Mouse (Mus musculus) cerebellum, adult 8-10 months (tissue): ENCODE measurements around the gene Tfcp2l1.
A peak's percentile ranks its signal among the peaks of the same experiment; 100 is the strongest.

ENCODE experiments used
- DNase-seq: peaks from one replicate; pipeline ENCODE4 v3.0.0; 2022

Gene Tfcp2l1

DNA sequence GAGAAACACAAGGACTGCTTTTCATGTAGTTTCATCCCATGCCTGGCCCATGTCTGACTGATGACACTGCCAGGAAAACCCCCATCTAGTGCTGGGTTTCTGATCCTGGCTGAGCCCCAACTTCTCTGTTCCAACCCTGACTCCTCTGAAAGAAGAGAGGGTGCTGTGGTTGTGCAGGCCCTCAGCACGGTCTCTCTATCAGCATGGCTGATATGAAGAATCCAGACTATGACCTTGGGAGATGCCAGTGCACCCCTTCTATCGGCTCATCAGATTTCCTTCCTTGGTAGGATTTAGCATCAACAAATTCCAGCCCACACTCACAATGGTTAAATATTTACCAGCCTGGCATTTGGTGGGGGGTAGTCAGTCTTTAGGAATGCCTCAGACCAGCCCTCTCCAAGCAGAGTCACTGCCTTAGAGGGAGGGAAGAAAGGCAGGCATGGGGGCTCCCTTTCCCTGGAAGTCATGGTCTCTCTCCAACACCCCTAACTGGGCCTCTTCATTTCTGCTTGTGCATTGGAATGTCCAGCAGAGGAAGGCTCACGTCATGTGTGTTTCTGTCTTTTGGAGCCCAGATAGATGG, 33.2 kb downstream of the Tfcp2l1 start:
- DNase-seq, result no peak

DNA sequence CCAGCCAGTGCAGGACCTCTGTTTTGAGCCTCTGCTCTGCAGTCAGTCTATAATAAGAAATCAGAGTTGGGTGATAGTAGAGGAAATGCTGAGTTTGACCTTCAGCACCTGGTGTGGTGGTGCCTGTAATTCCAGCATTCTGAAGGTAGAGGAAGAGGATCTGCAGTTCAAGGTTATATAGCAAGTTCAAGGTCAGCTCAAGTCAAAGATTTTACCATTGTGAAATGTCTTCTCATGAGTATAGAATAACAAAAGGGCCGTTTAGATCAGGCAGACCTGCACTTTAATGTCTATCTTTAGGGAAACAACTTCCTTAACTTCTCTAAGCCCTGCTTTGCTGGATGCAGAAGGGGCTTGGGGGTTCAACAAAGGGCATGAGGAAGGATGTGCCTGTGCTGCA, 35.3 kb downstream of the Tfcp2l1 start:
- DNase-seq, result no peak

DNA sequence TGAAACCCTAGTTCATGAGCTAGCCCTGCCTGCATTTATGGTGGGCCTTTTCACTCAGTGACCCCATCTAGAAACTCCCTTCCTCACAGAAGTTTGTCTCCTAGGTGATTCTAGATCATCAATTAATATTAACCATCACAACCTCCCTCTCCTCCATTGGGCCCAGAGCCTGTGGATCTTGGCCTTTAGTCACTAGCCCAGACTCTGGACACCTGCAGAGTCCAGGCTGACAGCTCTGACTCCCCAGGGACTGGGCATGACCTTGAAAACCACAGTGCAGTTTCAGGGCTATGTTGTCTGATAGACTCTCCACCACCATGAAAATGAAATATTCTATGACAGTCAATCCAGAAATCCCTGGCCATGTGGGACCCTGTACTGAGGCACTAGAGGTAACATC, 39.8 kb downstream of the Tfcp2l1 start:
- DNase-seq, result no peak

DNA sequence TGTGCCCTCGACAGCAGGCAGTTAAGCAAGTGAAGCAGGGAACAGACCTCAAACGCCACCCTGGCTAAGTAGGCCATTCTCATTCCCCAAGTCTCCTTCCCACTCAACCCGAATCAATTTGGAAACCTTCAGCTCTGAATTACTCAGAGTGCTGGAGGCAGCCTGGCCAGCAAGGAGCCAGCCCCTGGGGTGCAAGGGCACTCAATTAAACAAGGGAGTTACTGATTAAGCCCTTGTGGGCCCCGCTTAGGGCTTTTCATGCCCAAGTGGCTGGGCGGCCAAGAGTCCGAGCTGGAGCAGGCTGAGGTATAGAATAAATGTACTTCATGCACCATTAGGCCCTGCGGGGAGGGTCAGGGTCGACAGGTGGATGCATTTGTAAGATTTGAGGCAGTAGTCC, 44.5 kb downstream of the Tfcp2l1 start:
- DNase-seq, result no peak

DNA sequence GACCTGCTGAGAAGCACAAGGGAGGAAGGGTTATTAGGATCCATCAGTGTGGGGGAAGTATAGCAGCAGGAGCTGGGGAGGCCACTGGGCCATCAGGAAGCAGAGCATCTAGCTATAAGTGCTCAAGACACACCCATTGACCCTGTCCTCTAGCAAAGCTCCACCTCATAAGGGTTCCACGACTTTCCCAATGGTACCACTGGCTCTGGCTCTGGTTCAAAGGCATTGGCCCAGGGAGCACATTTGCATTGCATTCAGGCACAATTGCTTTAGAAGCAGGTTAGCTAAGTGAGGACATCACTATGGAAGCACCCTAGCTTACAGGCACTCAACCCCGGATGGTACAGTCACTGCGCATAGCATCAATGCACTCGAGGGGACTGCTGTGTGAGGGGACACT, 46.4 kb downstream of the Tfcp2l1 start:
- DNase-seq, result no peak

DNA sequence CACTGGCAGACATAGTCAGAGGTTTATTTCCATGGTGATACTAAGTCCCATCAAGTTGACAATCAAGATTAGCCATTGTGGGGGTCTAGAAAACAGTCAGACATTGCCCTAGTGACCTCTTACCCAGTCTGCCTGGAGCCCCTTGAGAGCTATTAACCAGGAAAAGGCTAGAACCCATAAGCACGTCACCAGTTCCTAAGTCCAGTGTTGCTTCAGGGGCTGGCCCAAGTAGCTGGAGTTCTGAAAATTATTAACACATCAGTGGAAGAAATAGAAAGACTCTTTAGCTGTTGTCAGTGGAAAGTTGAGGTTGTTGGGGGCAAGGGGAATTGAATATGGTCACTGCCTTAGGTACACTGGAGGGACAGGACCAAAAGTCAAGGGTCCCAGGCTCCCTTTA, 54.2 kb downstream of the Tfcp2l1 start:
- no peak for DNase-seq

DNA sequence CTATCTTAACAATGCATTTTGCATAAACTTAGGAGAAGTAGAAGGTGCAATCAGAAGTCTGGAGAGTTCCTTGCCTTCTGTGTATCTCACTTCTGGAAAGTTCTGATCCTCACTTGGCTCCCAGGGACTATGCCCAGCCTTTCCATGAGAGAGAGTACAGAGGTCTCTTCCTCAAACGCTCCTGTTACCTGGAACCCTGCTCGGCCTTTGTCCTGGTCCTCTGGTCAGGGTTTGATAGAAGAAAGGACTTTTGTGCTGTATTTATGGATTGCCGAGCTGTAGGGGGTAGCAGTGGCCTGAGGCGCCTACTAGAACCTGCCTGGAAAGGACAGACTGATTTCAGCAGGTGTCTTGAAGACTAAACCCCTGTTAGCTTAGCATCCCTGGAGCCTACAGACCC, 55.9 kb downstream of the Tfcp2l1 start:
- DNase-seq, result no peak

DNA sequence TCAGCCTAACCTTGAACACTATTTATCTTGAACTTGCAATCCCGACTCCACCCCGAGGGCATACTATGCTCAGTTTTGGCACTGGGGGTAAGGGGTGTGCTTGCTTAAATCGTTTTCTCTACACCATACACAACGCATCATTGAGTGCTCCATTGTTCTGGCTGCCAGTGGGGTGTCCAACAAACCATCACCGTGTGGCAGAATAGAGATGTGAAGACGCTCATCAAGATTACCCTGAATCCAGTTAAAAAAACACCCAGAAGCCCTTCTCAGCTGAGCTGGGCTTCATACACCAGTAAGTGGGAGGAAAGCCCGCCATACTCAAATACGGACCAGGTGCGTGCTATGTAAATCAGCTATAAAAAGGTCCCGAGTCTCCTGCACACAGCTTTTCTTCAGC, 60.0 kb downstream of the Tfcp2l1 start:
- no peak for DNase-seq

DNA sequence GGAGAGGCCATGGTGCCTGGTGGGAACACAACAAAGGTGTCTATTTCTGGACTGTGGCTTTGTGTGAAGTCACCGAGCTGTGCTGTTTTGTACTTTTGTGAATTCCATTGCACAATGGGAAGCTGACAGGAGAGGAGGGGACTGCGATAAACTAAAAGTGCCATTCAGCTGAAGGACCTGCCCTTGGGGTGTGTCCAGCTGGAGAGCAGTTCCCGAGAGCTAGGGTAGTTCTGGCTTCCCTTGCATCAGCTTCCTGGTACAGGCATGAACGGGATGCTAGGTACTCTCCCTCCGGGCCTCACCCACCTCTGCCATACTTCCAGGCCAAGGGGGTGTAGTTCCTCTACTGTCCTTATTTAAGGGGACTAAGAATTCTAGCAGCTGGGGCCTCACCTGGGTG, 62.1 kb downstream of the Tfcp2l1 start:
- no peak for DNase-seq

DNA sequence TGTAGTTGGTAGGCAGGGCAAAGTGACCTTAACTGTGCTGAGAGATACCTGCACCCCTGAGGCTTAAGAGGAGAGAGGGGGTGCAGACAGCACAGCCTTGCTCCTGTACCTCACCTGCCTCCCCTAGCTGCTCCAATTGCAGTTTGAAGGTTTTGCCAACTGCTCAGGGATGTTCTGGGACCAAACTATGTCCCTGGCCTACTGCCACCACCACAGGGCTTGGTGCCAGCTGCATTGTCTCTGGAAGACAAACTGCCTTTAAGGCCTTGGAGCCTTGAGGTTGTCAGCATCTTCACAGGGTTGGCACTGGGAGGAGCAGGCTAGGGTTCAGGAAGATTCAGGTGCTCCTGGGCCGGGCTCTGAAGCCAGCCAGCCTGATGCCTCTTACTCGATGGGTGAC, 66.7 kb downstream of the Tfcp2l1 start:
- peak; percentile 15 for DNase-seq

DNA sequence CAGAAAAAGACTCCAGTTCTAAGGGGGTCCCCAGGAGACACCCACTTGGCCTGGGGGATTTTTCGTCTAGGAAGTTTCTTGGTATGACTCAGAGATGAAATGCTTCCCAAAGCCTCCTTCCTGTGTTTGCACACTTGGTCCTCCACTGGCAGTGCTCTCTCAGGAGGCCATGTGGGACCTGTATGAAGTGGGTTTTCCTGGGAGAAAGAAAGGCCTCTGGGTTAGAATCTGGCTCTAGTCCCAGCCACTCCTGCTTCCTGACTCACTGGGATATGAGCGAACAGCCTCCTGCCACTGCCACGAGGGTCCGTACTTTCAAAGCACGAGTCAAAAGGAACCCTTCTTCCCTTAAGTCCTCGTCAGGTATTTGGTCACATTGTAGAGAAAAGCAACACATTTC, 70.2 kb downstream of the Tfcp2l1 start:
- DNase-seq, result no peak

DNA sequence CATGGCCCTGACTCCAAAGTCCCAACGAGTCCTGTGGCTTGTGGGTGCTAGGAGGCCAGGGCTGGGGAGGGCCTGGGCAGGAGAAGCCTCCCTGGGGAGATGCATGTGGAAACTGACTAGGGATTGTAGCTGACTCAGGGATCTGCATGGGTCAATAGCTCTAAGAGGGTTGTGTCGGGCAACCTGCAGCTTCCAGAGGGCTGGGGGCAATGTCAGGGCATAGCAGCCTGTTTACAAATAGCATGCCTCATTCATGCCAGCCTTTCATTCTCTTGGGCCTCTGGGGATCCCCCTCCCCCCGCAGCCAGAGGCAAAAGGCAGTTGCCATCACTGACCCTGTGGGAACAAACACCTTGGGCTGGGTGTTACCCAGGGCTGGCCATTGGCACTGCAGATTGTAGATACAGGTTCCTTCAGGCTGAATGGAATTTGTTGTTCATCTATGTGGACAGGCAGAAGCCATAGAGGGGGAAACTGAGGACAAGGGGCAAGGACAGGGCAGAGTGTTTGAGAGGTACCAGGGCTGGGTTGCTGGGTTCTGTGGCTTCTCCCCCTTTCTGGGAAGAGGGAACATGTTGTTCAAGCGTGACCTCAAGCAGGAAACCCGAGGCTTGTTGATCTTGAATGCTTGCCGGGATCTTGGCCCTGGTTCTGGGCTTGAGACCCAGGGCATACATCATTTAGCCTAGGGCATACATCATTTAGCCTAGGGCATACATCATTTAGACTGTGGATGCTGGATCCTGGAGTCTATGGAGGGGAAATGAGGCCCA, 71.6 kb downstream of the Tfcp2l1 start:
- no peak for DNase-seq

DNA sequence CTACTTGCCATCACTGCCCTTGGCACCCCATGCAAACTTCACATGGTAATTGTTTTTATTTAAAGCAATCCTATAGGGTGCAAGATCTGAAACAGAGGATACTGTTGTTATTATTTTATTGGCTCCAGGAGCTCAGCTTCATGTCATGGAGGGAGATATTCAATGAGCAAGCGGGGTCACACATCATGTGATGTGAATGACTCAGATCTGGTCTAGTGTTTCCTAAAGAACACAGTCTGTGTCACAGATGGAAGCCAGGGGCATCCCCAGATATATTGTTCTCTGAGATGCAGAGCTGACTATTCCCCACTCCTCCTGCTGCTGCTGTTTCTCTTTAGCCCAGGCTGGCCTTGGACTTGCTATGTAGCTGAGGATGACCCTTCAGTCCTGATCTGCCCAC, 72.2 kb downstream of the Tfcp2l1 start:
- DNase-seq, result no peak

DNA sequence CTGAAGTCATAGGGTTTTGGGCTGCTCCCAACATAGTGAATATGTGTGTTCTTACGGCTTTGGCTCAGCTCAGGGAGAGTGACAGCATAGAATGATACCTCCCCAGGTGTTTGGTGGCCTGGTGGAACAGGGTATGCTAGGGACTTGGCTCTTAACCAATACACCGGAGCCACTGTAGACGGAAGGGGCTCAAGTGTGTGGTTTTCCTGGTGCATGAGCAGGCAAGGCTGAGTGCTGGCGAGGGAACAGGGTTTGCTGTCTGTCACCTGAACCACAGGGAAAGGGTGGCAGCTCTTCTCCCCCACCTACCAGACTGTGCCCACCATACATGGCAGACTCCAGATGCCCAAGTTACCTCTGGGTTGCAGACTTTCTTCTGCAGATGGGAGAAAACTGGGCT, 83.9 kb downstream of the Tfcp2l1 start:
- no peak for DNase-seq

DNA sequence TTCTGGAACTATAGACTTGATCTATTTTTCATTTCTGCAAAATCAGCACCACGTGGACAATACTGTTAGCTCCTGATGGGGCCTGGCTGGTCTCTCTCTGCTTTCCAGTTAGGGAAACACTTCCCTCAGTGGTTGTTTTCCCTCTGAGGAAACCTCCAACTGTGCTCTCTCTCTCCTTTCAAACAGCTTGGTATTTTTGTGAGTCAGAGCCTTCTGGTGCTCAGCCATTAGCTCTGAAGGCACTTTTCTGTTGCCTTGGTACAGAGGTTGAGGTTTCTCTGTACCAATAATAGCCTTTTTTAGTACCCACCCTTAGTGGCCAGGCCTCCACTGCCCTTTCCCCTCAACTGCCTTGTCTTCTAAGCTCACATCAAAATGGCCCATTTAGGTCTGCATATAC, 88.5 kb downstream of the Tfcp2l1 start:
- no peak for DNase-seq

DNA sequence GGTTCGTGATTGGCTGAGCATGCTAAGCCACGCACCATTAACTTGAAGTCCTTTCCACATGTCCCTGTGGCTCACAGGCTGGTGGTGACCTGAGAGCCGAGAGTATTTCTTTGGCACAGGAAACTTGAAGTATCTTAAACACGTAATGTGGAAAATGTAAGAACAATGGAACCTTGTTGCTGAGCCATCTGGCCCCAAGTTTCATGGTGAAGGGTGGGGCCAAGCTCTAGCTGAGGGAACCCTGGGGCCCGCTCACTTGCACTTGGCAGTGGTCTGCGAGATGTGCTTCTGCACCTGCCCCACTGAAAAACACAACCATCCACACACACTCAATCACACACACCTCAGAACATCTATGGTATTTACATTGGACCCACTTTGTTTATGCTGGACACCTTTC, 90.3 kb downstream of the Tfcp2l1 start:
- no peak for DNase-seq

DNA sequence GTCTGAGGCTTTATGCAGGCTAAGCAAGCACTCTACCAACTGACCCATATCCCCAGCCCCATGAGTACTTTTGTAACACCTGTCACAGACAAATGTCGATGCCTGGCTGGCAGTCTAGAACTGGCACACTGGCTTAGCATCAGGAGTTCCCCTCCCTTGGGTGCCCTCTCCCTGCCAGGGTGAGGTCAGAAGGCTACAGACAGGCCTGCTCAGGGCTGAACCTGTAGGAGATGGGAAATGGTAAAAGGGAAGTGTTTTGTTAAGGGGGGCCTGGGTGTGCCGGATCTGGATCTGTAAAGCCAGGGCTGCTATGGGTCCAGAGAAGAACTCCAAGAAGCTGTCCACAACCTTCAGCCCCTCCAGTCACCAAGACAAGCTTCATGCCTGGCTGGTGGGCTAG, 92.0 kb downstream of the Tfcp2l1 start:
- DNase-seq, result no peak

DNA sequence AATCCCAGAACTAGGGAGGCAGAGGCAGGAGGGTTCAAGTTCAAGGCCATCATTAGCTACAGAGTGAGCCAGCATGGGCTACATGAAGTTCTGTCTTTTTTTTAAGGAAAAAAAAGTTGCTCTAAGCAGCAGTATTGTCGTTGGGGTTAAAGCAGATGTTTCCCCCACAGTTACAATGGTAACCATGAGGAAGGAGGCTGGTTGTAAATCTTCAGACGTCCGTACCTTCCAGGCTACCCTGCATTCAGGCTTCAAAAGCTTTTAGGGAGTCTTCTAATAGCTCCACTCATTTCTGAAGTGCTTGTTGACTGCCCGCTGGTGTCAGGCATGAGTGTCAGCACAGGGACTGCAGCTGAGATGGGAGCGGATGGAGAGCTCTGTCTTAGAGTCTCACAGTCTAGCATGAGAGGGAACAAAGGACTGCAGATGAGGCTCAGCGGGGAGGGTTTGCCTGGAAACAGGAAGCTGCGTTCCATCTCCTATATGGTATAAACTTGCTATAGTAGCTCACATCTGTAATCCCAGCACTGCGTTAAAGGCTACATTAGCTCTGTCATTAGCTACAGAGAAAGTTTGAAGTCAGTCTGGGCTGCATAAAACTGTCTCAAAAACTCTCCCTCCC, 92.8 kb downstream of the Tfcp2l1 start:
- DNase-seq, result no peak

DNA sequence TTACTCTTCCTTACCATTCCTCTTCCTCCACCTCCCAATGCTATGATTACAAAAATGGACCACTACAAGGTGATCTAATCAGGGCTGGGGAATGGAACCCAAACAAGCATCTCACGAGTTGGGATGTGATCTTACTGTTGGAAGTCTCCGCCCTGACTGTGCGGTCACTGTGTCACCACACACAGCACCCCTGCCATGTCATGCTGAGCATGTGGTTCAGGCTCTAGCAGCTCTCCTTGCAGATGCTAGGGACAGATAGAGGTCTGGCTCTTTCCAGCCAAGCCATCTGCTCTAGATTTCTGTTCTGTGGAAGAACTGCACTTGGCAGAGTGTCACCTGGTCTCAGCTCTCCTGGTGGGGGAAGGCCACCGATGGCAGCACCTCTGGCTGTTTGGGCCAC, 99.3 kb downstream of the Tfcp2l1 start:
- no peak for DNase-seq

DNA sequence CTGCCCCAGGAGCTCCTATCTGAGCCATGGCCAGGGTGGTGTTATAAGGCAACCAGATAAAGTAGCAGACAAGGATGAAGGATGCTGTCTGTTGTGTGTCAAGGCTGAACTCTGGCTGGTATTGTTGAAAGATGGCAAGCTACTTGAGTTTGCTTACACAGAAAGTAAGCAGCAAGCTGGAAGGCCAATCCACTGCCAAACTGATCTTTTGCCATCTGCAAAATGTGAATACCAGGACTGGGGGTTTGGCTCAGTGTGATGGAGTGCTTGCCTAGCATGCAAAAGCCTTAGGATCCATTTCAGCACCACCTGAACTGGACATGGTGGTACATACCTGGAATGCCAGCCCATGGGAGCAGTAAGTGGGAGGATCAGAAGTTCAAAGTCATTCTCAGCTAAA, 101.1 kb downstream of the Tfcp2l1 start:
- no peak for DNase-seq
